Mouse (Mus musculus) lung, postnatal 0 days (tissue): Measurements from ENCODE around the gene Odaph.

Experiments
- CTCF ChIP-seq: IDR thresholded peaks from 2 replicates; pipeline ENCODE4 v1.5.1; 2016; ENCODE audit warnings: antibody characterized with exemption, mild to moderate bottlenecking
- EP300 ChIP-seq: IDR thresholded peaks from 2 replicates; pipeline ENCODE4 v1.6.1; 2016; ENCODE audit warnings: antibody characterized with exemption, mild to moderate bottlenecking, control low read depth

DNA sequence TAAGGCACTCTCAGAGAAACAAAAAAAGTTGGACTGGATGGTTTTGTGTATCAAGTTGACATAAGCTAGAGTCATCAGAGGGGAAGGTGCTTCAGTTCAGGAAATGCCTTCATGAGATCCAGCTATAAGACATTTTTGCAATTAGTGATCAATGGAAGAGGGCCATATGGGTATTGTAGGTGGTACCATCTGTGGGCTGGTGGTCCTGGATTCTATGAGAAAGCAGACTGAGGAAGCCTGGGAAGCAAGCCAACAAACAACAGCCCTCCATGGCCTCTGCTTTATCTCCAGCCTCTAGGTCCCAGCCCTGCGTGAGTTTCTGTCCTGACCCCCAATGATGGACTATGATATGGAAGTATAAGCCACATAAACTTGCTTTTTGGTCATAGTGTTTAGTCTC is 28.2 kb upstream of the Odaph start:
- TF ChIP-seq CTCF = no peak
- TF ChIP-seq EP300 = no peak
